Mouse (Mus musculus): ENCODE measurements around the gene Gm45208.
A peak's percentile ranks its signal among the peaks of the same experiment; 100 is the strongest.
"Not testable (repeated sequence)": the region's sequence is repeated elsewhere in the genome, so short reads cannot be mapped to it uniquely, and the experiment has no call there.

The Gm45208 gene

DNA sequence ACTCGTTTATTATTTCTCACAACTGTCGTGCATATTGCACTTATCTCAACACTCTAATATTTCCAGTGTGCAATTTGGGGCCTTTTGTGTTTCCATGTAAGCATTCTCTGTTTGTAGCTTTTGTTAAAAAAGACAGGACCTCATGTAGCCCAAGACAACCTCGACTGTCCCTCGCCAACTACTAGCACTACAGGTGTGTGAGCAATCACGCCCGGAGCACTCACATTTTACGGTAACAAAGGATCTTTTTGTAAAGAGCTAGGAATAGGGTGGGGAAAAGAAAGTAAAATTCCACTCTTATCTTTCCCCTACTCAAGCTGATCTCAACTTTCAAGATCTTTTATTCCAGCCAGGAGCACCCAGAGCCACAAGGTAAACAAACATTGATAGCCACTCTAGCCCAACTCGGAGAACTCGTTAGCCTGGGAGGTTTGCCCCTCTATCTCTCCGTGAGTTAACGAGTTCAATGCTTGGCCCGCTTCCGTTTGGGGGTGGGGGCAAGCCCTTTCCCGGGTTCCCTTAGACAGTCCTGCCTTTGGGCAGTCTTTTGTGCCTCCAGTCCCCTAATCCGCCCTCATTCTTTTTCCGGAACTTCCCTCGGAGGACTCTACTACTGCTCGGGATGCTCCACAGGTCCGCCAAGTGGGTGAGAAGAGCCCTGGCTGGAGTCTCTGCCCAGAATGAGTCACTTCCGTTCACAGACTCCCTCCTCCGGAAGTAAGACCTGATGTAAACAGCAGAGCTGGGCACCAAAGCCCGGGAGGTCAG, at the start of gene Gm45208:
Gene Gm45208 (plus strand): TSS at position 732 of the 768 bp plus-strand sequence.
- peak; percentile 74 to 78 for DNase-seq

DNA sequence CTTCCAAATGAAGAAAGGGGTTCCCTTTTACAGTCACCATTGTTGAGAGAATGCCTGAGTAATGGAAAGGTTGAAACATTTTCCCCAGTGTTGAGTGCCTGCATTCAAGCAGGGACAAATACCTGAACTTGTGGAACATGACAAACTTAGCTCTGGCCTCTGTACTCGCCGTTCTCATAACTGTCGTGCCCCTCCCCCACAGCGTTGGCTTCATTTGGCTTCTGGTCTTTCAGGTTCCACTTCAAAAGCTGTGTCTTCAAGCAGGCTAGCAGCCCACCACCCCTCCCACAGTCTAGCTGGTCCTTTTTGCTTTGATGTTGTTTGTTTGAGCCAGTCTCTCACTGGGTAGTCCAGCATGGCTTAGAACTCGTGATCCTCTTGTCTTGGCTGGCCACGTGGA, 49.3 kb upstream of the Gm45208 start:
- no peak for DNase-seq

- DNase-seq: peak; percentile 62 to 70
These were observed 48.3 kb upstream of the Gm45208 start for GRCm38 (mm10) chrX:7673578-7674281.

DNA sequence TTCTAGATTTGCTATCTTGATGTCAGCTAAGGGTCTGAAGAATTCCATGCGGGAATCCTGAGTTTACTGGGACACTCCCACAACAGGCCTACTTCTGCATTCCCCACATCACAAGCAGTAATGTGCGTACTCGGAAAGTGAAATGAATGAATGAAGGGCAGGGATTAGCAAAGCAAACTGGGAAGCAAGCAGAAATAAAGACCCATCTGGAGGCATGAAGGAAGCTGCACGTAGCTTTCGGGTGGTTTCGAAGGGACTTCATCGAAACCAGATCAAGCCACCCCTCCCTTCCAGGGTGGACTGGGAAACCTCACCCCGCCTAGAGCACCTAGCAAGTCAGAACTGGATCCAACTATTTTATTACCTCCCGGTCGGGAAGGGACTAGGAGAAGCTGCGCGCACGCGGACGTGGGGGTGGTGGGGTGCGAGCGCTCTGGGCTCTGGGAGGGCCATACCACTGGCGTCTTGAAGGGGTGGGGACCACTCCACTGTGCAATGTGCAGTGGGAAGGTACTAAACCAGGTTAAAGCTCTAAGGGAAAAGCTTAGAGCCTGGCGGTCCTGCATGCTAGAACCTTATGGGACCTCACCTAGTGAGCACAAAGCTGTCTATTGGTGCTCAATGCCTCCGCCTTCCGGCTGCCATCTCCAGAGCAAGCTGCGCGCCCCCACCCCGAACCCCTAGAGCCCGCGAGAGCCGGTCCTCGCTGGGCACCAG, 47.6 kb upstream of the Gm45208 start:
- peak; percentile 19 to 21 for DNase-seq

DNA sequence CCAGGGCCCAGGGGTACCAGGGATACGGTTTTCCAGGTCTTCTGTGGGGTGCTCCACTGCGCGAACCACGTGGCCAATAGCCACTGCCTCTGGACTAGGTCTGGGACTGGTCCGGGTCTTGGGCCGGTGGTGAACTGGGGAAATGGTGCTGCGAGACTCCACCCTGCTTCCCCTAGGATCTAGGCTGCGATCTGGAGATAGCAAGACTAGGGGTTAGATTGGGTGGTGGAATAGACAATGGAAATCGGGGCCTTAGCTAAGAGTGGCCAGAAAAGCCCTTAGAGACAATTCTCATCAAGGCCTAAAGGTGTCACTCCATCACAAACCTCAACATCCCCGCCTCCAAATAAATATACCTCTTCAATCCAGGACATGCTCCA, 47.1 kb upstream of the Gm45208 start:
- no peak for DNase-seq

GRCm38 (mm10) chrX:7678986-7679385, 43.1 kb upstream of the Gm45208 start:
- no peak for DNase-seq

- DNase-seq: peak; percentile 91 to 93
These were observed 42.5 kb upstream of the Gm45208 start for GRCm38 (mm10) chrX:7679405-7680056.

DNA sequence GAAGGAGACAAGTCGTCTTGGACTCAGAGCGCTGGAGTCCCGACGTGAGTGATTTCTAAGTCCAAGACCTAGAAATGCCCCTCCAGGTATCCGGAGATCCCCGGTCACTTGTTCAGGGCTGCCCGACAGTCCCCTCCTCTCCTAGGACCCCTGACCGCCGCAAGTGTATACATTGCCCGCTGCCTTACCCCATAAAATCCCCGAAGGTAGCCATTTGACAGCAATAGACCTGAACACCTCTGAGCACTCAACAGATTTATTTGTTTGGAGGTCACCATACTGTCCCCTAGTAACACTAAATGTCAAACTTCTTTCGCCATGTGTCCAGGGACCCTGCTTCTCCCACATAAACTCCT, 42.0 kb upstream of the Gm45208 start:
- DNase-seq: no peak

- no peak for DNase-seq
These were observed 41.2 kb upstream of the Gm45208 start, which contains the start of gene Magix for GRCm38 (mm10) chrX:7680864-7681263. Gene Magix (minus strand): TSS chrX:7681251.

GRCm38 (mm10) chrX:7688321-7688720, 33.7 kb upstream of the Gm45208 start:
- no peak for DNase-seq

DNA sequence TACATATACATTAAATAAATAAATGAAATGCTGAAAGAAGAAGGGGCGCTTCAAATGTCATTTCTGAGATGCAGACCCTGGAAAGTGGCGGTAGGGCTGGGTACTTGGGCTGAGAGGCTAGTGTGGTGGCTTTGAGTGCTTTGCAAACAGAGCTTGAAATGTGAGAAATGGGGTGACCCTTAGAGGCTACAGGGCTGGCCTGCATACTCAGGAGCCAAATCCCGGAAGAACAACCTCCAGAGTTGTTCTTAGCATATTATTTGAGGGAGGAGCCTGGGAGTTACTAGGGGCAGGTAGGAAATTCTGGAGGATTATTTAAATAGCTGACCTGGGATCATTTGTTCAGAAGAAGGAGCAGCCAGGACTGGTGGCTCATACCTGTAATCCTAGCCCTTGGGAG, 31.6 kb upstream of the Gm45208 start:
- no peak for DNase-seq

GRCm38 (mm10) chrX:7692862-7693261, 29.2 kb upstream of the Gm45208 start:
- peak; percentile 67 to 76 for DNase-seq

DNA sequence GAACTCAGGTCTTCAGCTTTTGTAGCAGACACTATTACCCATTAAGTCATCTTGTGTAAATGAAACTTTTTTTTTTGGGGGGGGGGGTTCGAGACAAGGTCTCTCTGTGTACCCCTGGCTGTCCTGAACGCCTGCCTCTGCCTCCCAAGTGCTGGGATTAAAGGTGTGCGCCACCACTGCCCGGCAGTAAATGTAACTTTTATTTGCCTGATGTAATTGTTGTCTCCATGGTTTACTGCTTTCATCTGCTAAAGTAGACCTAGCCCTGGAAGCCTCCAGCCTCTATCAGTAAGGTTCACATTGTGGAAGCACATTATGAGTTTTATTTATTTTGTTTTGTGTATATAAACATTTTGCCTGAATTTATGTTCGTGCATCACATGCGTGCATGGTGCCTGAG, 25.5 kb upstream of the Gm45208 start:
- no peak for DNase-seq

GRCm38 (mm10) chrX:7696954-7697381, 25.1 kb upstream of the Gm45208 start, which contains the start of gene Gpkow:
Gene Gpkow (plus strand): TSS chrX:7697131.
- DNase-seq: peak; percentile 76 to 78

DNA sequence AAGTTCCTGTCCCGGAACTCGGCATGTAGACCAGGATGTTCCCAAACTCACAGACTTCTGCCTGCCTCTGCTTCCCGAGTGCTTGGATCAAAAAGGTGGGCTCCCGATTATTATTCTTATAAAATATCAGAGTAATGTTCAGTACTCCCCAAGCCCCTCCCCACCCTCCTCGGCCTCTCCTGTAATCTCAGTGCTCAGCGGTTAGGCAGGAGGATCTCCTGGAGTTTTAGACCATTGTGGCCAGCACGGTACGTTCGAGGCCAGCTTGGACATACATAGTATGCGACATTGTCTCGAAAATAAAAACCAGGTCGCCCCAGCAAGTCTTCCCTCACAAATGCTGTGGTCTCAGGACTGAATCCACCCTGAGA, 8.3 kb upstream of the Gm45208 start:
- DNase-seq: not testable (repeated sequence)

DNA sequence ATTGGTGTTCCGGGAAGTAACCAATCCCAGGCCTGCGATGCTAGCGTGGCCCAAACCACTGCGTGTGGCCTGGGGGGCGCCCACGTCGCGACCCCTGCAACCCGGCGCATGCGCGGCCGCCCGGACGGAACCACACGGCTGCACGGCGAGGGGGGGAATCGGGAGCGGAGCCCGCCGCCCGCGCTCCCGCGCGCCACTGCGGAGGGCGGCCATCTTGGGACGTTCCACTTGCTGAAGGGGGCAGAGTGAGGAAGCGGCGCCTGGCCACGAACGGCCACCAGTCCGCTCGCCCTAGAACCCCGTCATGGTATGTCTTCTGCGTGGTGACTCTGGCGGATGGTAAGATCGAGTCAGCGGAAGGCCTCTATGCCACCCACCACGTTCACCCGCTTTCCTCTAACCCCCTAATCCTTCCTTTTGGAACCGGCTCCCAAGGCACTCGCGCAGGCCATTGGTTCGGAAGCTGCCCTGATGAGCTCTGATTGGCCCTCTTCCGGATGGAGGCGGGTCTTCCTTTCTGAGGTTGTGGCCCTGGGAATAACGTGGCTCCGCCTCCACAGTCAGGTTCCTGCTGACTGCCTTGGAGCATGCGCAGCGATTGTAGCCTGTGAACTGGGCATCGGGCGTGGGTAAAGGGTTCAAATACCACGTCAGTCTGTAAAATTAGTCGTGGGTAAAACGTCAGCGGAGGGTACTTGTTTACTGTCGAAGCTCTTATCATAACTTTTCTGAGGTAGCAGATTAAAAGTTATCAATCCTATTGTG, 7.7 kb upstream of the Gm45208 start, which contains the start of gene Wdr45:
Gene Wdr45 (plus strand): TSS at position 199 of the 765 bp plus-strand sequence.
- DNase-seq: peak; percentile 84 to 88

DNA sequence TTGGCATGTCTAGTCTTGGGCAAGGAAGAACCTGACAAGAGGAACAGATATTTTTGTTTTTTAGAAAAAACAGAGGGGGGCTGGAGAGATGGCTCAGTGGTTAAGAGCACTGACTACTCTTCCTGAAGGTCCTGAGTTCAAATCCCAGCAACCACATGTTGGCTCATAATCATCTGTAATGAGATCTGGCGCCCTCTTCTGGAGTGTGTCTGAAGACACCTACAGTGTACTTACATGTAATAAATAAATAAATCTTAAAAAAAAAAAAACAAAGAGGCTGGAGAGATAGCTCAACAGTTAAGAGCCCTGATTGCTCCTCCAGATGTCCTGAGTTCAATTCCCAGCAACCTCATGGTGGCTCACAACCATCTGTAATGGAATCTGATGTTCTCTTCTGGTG, 6.0 kb upstream of the Gm45208 start:
- DNase-seq: peak; percentile 20 to 34

DNA sequence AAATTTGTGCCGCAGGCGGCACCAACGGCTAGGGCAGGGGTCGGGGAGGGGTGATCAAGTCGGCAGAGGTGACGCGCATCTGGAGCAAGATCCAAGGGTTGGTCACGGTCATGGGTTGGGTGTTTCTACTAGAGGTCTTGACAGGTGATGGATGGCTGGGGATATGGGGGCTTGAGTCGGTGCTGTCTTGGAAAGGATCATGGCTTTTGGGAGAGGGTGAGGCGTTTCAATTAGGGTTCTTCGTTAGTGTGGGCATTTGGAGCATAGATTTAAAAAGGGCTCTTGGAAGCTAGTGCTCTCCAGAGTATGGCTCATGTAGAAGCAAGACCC, 202 bp downstream of the Gm45208 start:
- DNase-seq: no peak

DNA sequence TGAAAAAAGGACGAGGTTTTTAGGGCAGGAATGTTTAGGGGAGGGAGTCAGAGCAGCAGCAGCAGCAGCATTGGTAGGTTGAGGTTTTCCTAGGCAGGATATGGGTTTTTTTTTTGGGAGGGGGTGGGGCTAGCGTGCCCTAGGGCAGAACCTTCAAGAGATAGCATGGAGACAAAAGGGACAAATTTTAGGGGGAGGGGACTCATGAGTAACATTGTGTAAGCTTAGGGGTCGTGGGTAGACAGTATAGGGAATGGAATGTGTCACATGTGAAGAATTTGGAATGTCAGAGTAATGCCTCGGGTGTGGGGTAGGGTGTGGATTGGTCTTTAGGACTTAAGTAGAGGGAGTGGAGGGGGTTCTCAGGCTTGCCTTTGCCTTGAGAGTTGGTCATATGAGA, 646 bp downstream of the Gm45208 start:
- no peak for DNase-seq

GRCm38 (mm10) chrX:7724135-7724534, 2.1 kb downstream of the Gm45208 start:
- DNase-seq: no peak

DNA sequence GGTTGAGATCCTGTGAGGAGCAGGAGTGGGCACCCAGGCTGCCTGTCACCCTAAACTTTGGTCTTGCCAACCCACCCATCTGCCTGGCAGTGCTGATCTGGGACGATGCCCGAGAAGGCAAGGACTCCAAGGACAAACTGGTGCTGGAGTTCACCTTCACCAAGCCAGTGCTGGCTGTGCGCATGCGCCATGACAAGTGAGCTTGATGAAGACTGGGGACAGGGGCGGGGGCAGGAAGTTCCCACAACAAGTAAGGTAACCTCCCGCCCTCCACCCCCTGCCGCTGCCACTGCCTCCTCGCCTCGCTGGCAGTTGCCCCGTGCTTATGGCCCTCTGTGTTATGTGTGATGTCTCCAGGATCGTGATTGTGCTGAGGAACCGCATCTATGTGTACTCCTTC, 3.8 kb downstream of the Gm45208 start:
- DNase-seq: no peak

DNA sequence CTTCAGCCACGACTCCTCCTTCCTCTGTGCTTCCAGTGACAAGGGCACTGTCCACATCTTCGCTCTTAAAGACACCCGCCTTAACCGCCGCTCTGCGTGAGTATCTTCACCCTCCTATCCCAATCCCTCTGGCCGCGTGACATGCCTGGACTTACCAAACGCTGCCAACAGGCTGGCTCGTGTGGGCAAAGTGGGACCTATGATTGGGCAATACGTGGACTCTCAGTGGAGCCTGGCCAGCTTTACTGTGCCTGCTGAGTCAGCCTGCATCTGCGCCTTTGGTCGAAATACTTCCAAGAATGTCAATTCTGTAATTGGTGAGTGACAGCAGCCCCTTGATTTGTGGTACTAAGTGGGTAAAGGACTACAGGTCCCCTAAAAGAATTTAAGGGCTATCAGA, 5.1 kb downstream of the Gm45208 start:
- DNase-seq: no peak
